Mouse (Mus musculus) intestine, embryonic 14.5 days (tissue): ENCODE measurements at regions not wholly inside any gene's neighbourhood (a gene's known extent, or its start where the extent isn't known, plus 50 kb on each side); places are given as distances from the start of the nearest gene placed in this dataset.

Source experiments
- ATAC-seq: fragments of 200-750 bp; cut with Nextera tagmentation; replicated peaks from 2 replicates; pipeline ENCODE4 v1.8.0; 2017; ENCODE audit warnings: low read depth, moderate number of reproducible peaks, moderate TSS enrichment, moderate library complexity; ENCODE audit not compliant: low FRiP score, low TSS enrichment
- DNase-seq: peaks from one replicate; pipeline ENCODE4 v3.0.0-alpha.2; 2018; ENCODE audit warnings: low spot score
- H3K27ac ChIP-seq: fragments of 300-500 bp; sonication (generic); 2 replicates; pipeline ENCODE4 v1.5.1; 2014; ENCODE audit warnings: low read depth, mild to moderate bottlenecking, control low read depth
- H3K27me3 ChIP-seq: fragments of 300-500 bp; sonication (generic); replicated peaks from 2 replicates; pipeline ENCODE4 v1.6.1; 2014; ENCODE audit warnings: low read length, control low read depth; ENCODE audit not compliant: control insufficient read depth, insufficient read depth
- H3K36me3 ChIP-seq: fragments of 300-500 bp; sonication (generic); 2 replicates; pipeline ENCODE4 v1.6.1; 2014; ENCODE audit warnings: low read length, control low read depth; ENCODE audit not compliant: control insufficient read depth, insufficient read depth
- H3K4me1 ChIP-seq: fragments of 300-500 bp; sonication (generic); replicated peaks from 2 replicates; pipeline ENCODE4 v1.6.1; 2014; ENCODE audit warnings: low read length, control low read depth, mixed read lengths; ENCODE audit not compliant: control insufficient read depth, insufficient read depth
- H3K4me2 ChIP-seq: fragments of 300-500 bp; sonication (generic); 2 replicates; pipeline ENCODE4 v1.6.1; 2014; ENCODE audit warnings: low read length
- H3K4me3 ChIP-seq: fragments of 300-500 bp; sonication (generic); 2 replicates; pipeline ENCODE4 v1.5.1; 2014; ENCODE audit warnings: low read depth, low read length, control low read depth, mixed read lengths
- H3K9ac ChIP-seq: fragments of 300-500 bp; sonication (generic); 2 replicates; pipeline ENCODE4 v1.6.1; 2014; ENCODE audit warnings: mild to moderate bottlenecking, low read length
- H3K9me3 ChIP-seq: fragments of 300-500 bp; sonication (generic); 2 replicates; pipeline ENCODE4 v1.6.1; 2016; ENCODE audit warnings: low read length, control low read depth; ENCODE audit not compliant: control insufficient read depth
- WGBS: fragments of 180-500 bp; shearing (Covaris S2); extraction: QIAGEN DNeasy Blood & Tissue Kit; methylation state at CpG from one replicate; pipeline ENCODE4 v1.1.7; 2014; 5-methylcytosine and 5-hydroxymethylcytosine counted together

GRCm38 (mm10) chr2:128493871-128494270 lies 97.1 kb upstream of the Spdye4c start:
- H3K36me3 ChIP-seq, result no peaks in the 10 kb centered on the region
- ATAC-seq (no peak), DNase-seq (no peak)
- no peak overlapping the region for H3K27ac ChIP-seq
- no peak overlapping the region for H3K4me3 ChIP-seq
- no peaks in the 10 kb centered on the region for H3K9me3 ChIP-seq
- 77% methylated on average over 5 of the region's 5 CpGs for WGBS
- H3K9ac ChIP-seq, result no peak overlapping the region
- H3K27me3 ChIP-seq, result no peaks in the 10 kb centered on the region
- no peaks in the 10 kb centered on the region for H3K4me1 ChIP-seq
- no peak overlapping the region for H3K4me2 ChIP-seq

GRCm38 (mm10) chr2:128497891-128498290 lies 93.1 kb upstream of the Spdye4c start:
- Histone ChIP-seq H3K4me3 (no peak overlapping the region), H3K4me2 (no peak overlapping the region), H3K4me1 (no peaks in the 10 kb centered on the region), H3K9ac (no peak overlapping the region), H3K9me3 (no peaks in the 10 kb centered on the region), H3K27ac (no peak overlapping the region), H3K27me3 (no peaks in the 10 kb centered on the region), H3K36me3 (no peaks in the 10 kb centered on the region)
- DNase-seq, result no peak
- ATAC-seq, result no peak
- 57% methylated on average over 3 of the region's 3 CpGs for WGBS

- Histone ChIP-seq H3K9me3 (no peaks in the 10 kb centered on the region), H3K27me3 (no peaks in the 10 kb centered on the region), H3K4me2 (no peak overlapping the region), H3K4me1 (no peaks in the 10 kb centered on the region), H3K9ac (no peak overlapping the region), H3K27ac (no peak overlapping the region), H3K36me3 (no peaks in the 10 kb centered on the region), H3K4me3 (no peak overlapping the region)
- no peak for ATAC-seq
- WGBS, result 77% methylated on average over 5 of the region's 5 CpGs
- DNase-seq, result no peak
Measured at GRCm38 (mm10) chr2:128498611-128499010, 92.4 kb upstream of the Spdye4c start.

DNA sequence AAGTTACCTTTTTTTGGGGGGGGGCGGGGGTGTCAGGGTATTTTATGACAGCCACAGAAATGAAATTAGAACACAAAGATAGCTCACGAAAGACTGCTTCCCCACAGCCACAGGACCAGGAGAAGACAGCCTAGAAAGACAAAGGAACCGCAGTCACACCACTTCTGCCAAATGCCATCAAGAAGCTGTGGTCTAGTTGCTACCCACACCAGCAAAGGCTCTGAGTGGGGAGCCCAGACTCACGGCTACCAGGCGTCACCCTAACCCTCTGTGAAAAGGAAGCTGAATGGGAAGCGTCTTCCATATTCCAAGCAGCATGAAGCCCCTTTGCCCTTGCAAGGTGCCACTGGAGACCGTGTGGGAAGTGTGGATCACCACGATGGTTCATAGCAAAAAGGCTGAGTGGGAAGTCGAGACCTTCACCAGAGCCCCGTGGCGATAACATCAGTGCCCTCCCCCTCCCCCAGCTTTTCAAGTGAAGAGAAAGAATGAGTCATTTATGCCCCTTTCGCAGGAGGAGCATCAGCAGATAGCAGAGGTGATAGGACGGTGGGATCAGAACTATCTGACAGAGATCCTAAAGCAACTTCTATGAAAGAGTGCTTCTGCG lies 91.3 kb upstream of the Spdye4c start:
- H3K9ac ChIP-seq, result no peak overlapping the region
- ATAC-seq, result no peak
- H3K4me3 ChIP-seq, result no peak overlapping the region
- no peaks in the 10 kb centered on the region for H3K9me3 ChIP-seq
- H3K4me1 ChIP-seq, result no peaks in the 10 kb centered on the region
- H3K36me3 ChIP-seq, result no peaks in the 10 kb centered on the region
- no peak for DNase-seq
- H3K4me2 ChIP-seq, result no peak overlapping the region
- WGBS, result 80% methylated on average over 14 of the region's 14 CpGs
- H3K27me3 ChIP-seq, result no peaks in the 10 kb centered on the region
- no peak overlapping the region for H3K27ac ChIP-seq

DNA sequence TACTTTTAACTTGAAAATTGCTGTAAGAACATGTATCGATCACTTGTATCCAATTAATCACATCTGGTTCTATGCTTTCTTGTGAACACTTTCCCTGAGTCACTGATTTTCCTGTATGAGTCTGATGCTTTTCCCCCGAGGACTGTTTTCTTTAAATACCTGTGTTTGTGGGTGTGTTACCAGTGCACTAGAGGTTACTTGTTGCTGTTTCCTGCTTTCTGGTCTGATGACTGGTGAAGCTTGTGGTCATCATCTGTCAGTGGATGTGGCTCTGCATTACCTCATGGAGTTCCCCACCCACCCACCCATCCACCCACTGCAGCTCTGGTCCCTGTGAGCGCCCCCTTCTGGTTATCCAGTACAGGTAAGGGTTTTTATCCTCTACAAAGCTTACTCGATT lies 88.3 kb upstream of the Spdye4c start:
- H3K9ac ChIP-seq, result no peak overlapping the region
- no peaks in the 10 kb centered on the region for H3K27me3 ChIP-seq
- no peaks in the 10 kb centered on the region for H3K9me3 ChIP-seq
- no peak overlapping the region for H3K27ac ChIP-seq
- 74% methylated on average over 4 of the region's 4 CpGs for WGBS
- H3K4me2 ChIP-seq, result no peak overlapping the region
- no peaks in the 10 kb centered on the region for H3K36me3 ChIP-seq
- ATAC-seq (no peak), DNase-seq (no peak)
- no peak overlapping the region for H3K4me3 ChIP-seq
- H3K4me1 ChIP-seq, result no peaks in the 10 kb centered on the region; the same call in 1 of the 2 replicates

DNA sequence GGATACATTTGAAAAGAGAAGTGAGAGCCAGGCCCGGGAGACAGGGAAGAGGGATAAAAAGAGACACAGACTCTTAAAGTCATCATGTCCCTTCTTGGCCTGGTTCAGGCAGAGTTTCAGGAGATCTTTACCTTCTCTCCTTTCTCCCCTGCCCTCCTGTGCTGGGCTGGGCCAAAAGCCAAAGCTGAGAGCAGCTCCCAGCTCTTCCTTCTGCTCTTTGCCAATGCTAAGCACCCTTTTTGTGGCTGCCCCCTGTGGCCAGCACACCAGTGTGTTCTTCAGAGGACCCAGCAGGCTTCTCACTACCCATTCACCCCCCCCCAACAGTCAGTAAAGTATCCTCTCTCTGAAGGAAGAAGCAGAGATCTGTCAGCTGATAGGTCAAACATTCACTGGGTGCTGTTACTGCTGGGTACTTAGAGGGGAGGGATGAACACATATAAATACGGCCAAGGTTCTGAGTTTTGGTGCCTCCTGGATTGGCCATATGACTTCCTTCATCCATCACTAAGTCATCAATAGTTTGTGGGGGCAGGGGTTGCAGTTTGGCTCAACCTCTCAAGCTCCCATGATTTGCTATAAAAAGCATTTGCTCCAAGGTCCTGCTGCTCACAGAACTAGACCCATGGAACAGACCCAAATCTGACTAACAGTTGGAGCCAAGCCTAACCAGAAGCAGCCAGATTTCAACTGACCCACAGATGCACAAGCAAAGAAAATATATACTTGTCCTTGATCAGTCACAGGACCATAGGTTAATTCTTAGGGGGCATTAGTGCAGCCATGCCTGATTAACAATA lies 87.7 kb upstream of the Spdye4c start:
- 70% methylated on average over 2 of the region's 2 CpGs for WGBS
- Histone ChIP-seq H3K27ac (no peak overlapping the region), H3K9ac (no peak overlapping the region), H3K4me2 (no peak overlapping the region), H3K4me1 (peaks cover 6% of the 10 kb centered on the region; the same call in 1 of the 2 replicates), H3K36me3 (no peaks in the 10 kb centered on the region), H3K27me3 (no peaks in the 10 kb centered on the region), H3K9me3 (no peaks in the 10 kb centered on the region), H3K4me3 (no peak overlapping the region)
- no peak for ATAC-seq
- no peak for DNase-seq

DNA sequence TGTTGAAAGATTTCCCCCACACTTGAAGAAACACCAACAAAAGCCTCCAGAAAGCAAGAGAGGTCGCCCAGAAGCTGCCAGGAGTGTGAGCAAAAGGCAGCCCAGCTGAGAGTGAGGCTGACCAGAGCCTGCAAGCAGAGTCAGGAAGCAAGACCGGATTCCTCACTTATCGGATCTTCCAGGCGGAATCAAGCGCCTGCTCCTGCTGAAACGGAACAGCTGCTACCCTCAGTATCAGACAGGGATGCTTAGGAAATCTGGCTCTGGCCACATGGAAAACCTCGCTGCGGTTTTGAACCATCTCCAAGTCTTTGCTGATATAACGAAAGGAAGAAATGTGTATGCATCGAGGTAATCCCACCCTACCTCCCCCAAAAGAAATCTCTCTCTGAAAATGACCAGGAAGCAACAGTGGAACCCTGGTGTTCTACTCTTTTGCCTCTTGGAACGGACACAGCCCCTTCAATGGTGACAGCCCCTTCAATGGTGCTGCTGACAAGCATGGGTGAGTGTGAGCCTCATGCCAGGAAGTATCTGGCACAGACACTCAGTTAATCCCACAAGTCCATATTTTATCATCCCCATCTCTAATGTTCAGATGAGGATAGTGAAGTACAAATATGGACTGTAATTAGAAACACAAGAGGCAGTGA lies 83.3 kb upstream of the Spdye4c start:
- Histone ChIP-seq H3K4me1 (peaks cover 6% of the 10 kb centered on the region; the same call in 1 of the 2 replicates), H3K9me3 (no peaks in the 10 kb centered on the region), H3K4me3 (no peak overlapping the region), H3K4me2 (peak overlapping the region; percentile 18; the same call in 1 of the 2 replicates), H3K27me3 (no peaks in the 10 kb centered on the region), H3K9ac (no peak overlapping the region), H3K27ac (peak overlapping the region; percentile 54; the same call in 1 of the 2 replicates), H3K36me3 (no peaks in the 10 kb centered on the region)
- peak; percentile 74 for DNase-seq
- WGBS, result 20% methylated on average over 11 of the region's 11 CpGs
- peak; percentile 84 for ATAC-seq

DNA sequence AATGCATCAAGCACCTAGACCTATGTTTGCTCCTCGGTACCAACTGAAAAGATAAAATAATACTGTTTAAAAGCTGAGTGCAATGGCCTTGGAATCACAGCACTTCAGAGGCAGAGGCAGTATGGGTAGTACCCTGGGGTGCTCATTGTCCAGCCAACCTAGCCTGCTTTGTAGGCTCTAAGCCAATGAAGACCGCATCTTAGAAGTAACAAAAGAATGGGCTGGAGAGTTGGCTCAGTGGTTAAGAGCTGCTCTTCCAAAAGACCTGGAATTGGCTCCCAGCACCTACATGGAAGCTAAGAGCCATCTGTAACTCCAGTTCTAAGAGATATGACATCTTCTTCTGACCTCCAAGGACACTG lies 82.8 kb upstream of the Spdye4c start:
- WGBS, result 77% methylated on average over 2 of the region's 2 CpGs
- DNase-seq, result no peak
- Histone ChIP-seq H3K9me3 (no peaks in the 10 kb centered on the region), H3K36me3 (no peaks in the 10 kb centered on the region), H3K4me3 (no peak overlapping the region), H3K27ac (peak overlapping the region; percentile 54; the same call in 1 of the 2 replicates), H3K4me2 (no peak overlapping the region), H3K4me1 (peaks cover 6% of the 10 kb centered on the region; the same call in 1 of the 2 replicates), H3K27me3 (no peaks in the 10 kb centered on the region), H3K9ac (no peak overlapping the region)
- no peak for ATAC-seq
